Mouse (Mus musculus): Measurements from ENCODE around the gene Wbp4. TPM values are rescaled to one million over a fixed set of nuclear protein-coding genes. Genes with fewer than 3 reads are reported as not detected.
"Not testable (repeated sequence)": the region's sequence is repeated elsewhere in the genome, so short reads cannot be mapped to it uniquely, and the experiment has no call there.

Gene Wbp4
- polyA plus RNA-seq, 1 experiment from 2014 or later = 69.4 TPM

- Histone ChIP-seq H3K4me1 (ENCODE audit: control insufficient read depth, insufficient read depth, low read length) (no peaks in the 10 kb centered on the region), H3K9me3 (replicated peaks; ENCODE audit: control insufficient read depth, low read length) (no peaks in the 10 kb centered on the region), H3K4me3 (ENCODE audit: low read depth, low read length) (no peak overlapping the region), H3K27me3 (ENCODE audit: control insufficient read depth, insufficient read depth, low read length) (no peaks in the 10 kb centered on the region), H3K9ac (replicated peaks; ENCODE audit: low read length) (no peak overlapping the region), H3K36me3 (replicated peaks; ENCODE audit: control insufficient read depth, insufficient read depth, low read depth, low read length) (no peaks in the 10 kb centered on the region), H3K27ac (replicated peaks; ENCODE audit: low read depth, low read length) (no peak overlapping the region), H3K4me2 (ENCODE audit: low read depth, low read length) (no peak overlapping the region)
- ATAC-seq (replicated peaks; ENCODE audit: insufficient number of reproducible peaks, low FRiP score, low TSS enrichment, low read depth) = no peak
- 80% methylated on average over 1 of the region's 1 CpGs for WGBS
- DNase-seq (ENCODE audit: low spot score) = no peak
Observed at GRCm38 (mm10) chr14:79434068-79434467, 47.3 kb downstream of the Wbp4 start.

GRCm38 (mm10) chr14:79426730-79427365 is 54.5 kb downstream of the Wbp4 start:
- not testable (repeated sequence) for H3K4me1 ChIP-seq (ENCODE audit: control insufficient read depth, insufficient read depth, low read length); H3K27me3 ChIP-seq (ENCODE audit: control insufficient read depth, insufficient read depth, low read length); H3K9me3 ChIP-seq (replicated peaks; ENCODE audit: control insufficient read depth, low read length); H3K36me3 ChIP-seq (replicated peaks; ENCODE audit: control insufficient read depth, insufficient read depth, low read depth, low read length); H3K27ac ChIP-seq (replicated peaks; ENCODE audit: low read depth, low read length); DNase-seq (ENCODE audit: low spot score)
- H3K9ac ChIP-seq (replicated peaks; ENCODE audit: low read length) = peak overlapping the region; percentile 75
- WGBS = 74% methylated on average over 6 of the region's 59 CpGs
- peak; percentile 51 for ATAC-seq (replicated peaks; ENCODE audit: insufficient number of reproducible peaks, low FRiP score, low TSS enrichment, low read depth)
- H3K4me3 ChIP-seq (ENCODE audit: low read depth, low read length) = peak overlapping the region; percentile 50
- peak overlapping the region; percentile 40 for H3K4me2 ChIP-seq (ENCODE audit: low read depth, low read length)

- peak within 1 kb of the TSS; percentile 75 for H3K9ac ChIP-seq (replicated peaks; ENCODE audit: low read length)
- H3K4me2 ChIP-seq (ENCODE audit: low read depth, low read length) = peak within 1 kb of the TSS; percentile 40
- H3K9me3 ChIP-seq (replicated peaks; ENCODE audit: control insufficient read depth, low read length) = peaks cover 10% of the 10 kb centered on the region; the same call in 1 of the 2 replicates
- H3K27ac ChIP-seq (replicated peaks; ENCODE audit: low read depth, low read length) = 0 out of 2 replicates have a peak within 1 kb of the TSS, but pooled peaks have one; percentile 38
- no peaks in the 10 kb centered on the region for H3K27me3 ChIP-seq (ENCODE audit: control insufficient read depth, insufficient read depth, low read length)
- no peaks in the 10 kb centered on the region for H3K4me1 ChIP-seq (ENCODE audit: control insufficient read depth, insufficient read depth, low read length)
- peak within 1 kb of the TSS; percentile 50 for H3K4me3 ChIP-seq (ENCODE audit: low read depth, low read length)
- peak; percentile 98 for ATAC-seq (replicated peaks; ENCODE audit: insufficient number of reproducible peaks, low FRiP score, low TSS enrichment, low read depth)
- DNase-seq (ENCODE audit: low spot score) = peak; percentile 96
- WGBS = under 1% methylated on average over 44 of the region's 44 CpGs
- H3K36me3 ChIP-seq (replicated peaks; ENCODE audit: control insufficient read depth, insufficient read depth, low read depth, low read length) = peaks cover 5% of the 10 kb centered on the region
Observed at GRCm38 (mm10) chr14:79425979-79426729, 55.2 kb downstream of the Wbp4 start, which contains the start of gene Kbtbd7. Kbtbd7 (plus strand) TSS chr14:79426511.

- WGBS = 46% methylated on average over 20 of the region's 20 CpGs
- Histone ChIP-seq H3K9ac (replicated peaks; ENCODE audit: low read length) (no peak overlapping the region), H3K4me3 (ENCODE audit: low read depth, low read length) (no peak overlapping the region)
Observed at GRCm38 (mm10) chr14:79420083-79420685, 61.1 kb downstream of the Wbp4 start.

GRCm38 (mm10) chr14:79413121-79413520 is 68.2 kb downstream of the Wbp4 start:
- Histone ChIP-seq H3K9ac (replicated peaks; ENCODE audit: low read length) (no peak overlapping the region), H3K36me3 (replicated peaks; ENCODE audit: control insufficient read depth, insufficient read depth, low read depth, low read length) (no peaks in the 10 kb centered on the region), H3K27ac (replicated peaks; ENCODE audit: low read depth, low read length) (no peak overlapping the region), H3K4me2 (ENCODE audit: low read depth, low read length) (no peak overlapping the region), H3K27me3 (ENCODE audit: control insufficient read depth, insufficient read depth, low read length) (no peaks in the 10 kb centered on the region), H3K4me1 (ENCODE audit: control insufficient read depth, insufficient read depth, low read length) (no peaks in the 10 kb centered on the region), H3K9me3 (replicated peaks; ENCODE audit: control insufficient read depth, low read length) (no peaks in the 10 kb centered on the region), H3K4me3 (ENCODE audit: low read depth, low read length) (no peak overlapping the region)
- no peak for ATAC-seq (replicated peaks; ENCODE audit: insufficient number of reproducible peaks, low FRiP score, low TSS enrichment, low read depth)
- no peak for DNase-seq (ENCODE audit: low spot score)
- 88% methylated on average over 6 of the region's 6 CpGs for WGBS

More at GRCm38 (mm10) chr14:79420083-79420685, 61.1 kb downstream of the Wbp4 start:
- H3K27me3 ChIP-seq (ENCODE audit: control insufficient read depth, insufficient read depth, low read length) = no peaks in the 10 kb centered on the region
- H3K9me3 ChIP-seq (replicated peaks; ENCODE audit: control insufficient read depth, low read length) = no peaks in the 10 kb centered on the region
- H3K4me2 ChIP-seq (ENCODE audit: low read depth, low read length) = no peak overlapping the region
- ATAC-seq (replicated peaks; ENCODE audit: insufficient number of reproducible peaks, low FRiP score, low TSS enrichment, low read depth) = peak; percentile 48; the same call in 1 of the 2 replicates
- no peak overlapping the region for H3K27ac ChIP-seq (replicated peaks; ENCODE audit: low read depth, low read length)
- H3K4me1 ChIP-seq (ENCODE audit: control insufficient read depth, insufficient read depth, low read length) = no peaks in the 10 kb centered on the region
- H3K36me3 ChIP-seq (replicated peaks; ENCODE audit: control insufficient read depth, insufficient read depth, low read depth, low read length) = no peaks in the 10 kb centered on the region; the same call in 1 of the 2 replicates
- no peak for DNase-seq (ENCODE audit: low spot score)

- Histone ChIP-seq H3K27me3 (ENCODE audit: control insufficient read depth, insufficient read depth, low read length) (no peaks in the 10 kb centered on the region), H3K4me2 (ENCODE audit: low read depth, low read length) (no peak overlapping the region), H3K36me3 (replicated peaks; ENCODE audit: control insufficient read depth, insufficient read depth, low read depth, low read length) (no peaks in the 10 kb centered on the region), H3K27ac (replicated peaks; ENCODE audit: low read depth, low read length) (no peak overlapping the region), H3K9ac (replicated peaks; ENCODE audit: low read length) (no peak overlapping the region), H3K9me3 (replicated peaks; ENCODE audit: control insufficient read depth, low read length) (no peaks in the 10 kb centered on the region), H3K4me3 (ENCODE audit: low read depth, low read length) (no peak overlapping the region), H3K4me1 (ENCODE audit: control insufficient read depth, insufficient read depth, low read length) (no peaks in the 10 kb centered on the region)
- no peak for ATAC-seq (replicated peaks; ENCODE audit: insufficient number of reproducible peaks, low FRiP score, low TSS enrichment, low read depth)
- 77% methylated on average over 2 of the region's 2 CpGs for WGBS
- no peak for DNase-seq (ENCODE audit: low spot score)
Observed at GRCm38 (mm10) chr14:79410662-79411061, 70.7 kb downstream of the Wbp4 start.
